Mouse (Mus musculus) adrenal gland, postnatal 10 days (tissue): ENCODE results near the gene Fam107b. TPM values are rescaled to one million over a fixed set of nuclear protein-coding genes. Genes with fewer than 3 reads are reported as not detected.

Experiments
- DNase-seq: peaks from one replicate; pipeline ENCODE4 v3.0.0; 2021; ENCODE audit warnings: mixed read lengths
- total RNA-seq, 2 experiments: library from RNA; stranded (reverse); gene quantifications; 2 replicates each; pipeline ENCODE4 v1.2.3; 2021

Fam107b gene
- total RNA-seq, 2 experiments from 2014 or later: 22.9 to 36.9 TPM

- no peak for DNase-seq
Measured at GRCm38 (mm10) chr2:3740256-3740655, 170.0 kb downstream of the Fam107b start.

GRCm38 (mm10) chr2:3740670-3741069, 170.4 kb downstream of the Fam107b start:
- no peak for DNase-seq

GRCm38 (mm10) chr2:3742519-3742918, 172.2 kb downstream of the Fam107b start:
- no peak for DNase-seq

GRCm38 (mm10) chr2:3745041-3745440, 174.8 kb downstream of the Fam107b start:
- no peak for DNase-seq

GRCm38 (mm10) chr2:3745910-3746606, 175.8 kb downstream of the Fam107b start:
- no peak for DNase-seq

- peak; percentile 60 for DNase-seq
Measured at GRCm38 (mm10) chr2:3748714-3749503, 178.6 kb downstream of the Fam107b start.

GRCm38 (mm10) chr2:3749504-3750024, 179.3 kb downstream of the Fam107b start:
- DNase-seq: no peak

GRCm38 (mm10) chr2:3750126-3750525, 179.8 kb downstream of the Fam107b start:
- DNase-seq: no peak

- peak; percentile 39 for DNase-seq
Measured at GRCm38 (mm10) chr2:3752365-3752764, 182.1 kb downstream of the Fam107b start.

- no peak for DNase-seq
Measured at GRCm38 (mm10) chr2:3752893-3753292, 182.6 kb downstream of the Fam107b start.

GRCm38 (mm10) chr2:3753749-3754148, 183.5 kb downstream of the Fam107b start:
- DNase-seq: no peak

GRCm38 (mm10) chr2:3755936-3756335, 185.6 kb downstream of the Fam107b start:
- DNase-seq: no peak

GRCm38 (mm10) chr2:3758406-3758805, 188.1 kb downstream of the Fam107b start:
- no peak for DNase-seq

- DNase-seq: no peak
Measured at GRCm38 (mm10) chr2:3760234-3760836, 190.0 kb downstream of the Fam107b start.

GRCm38 (mm10) chr2:3764136-3764535, 193.8 kb downstream of the Fam107b start:
- peak; percentile 13 for DNase-seq

- DNase-seq: no peak
Measured at GRCm38 (mm10) chr2:3765957-3766783, 195.9 kb downstream of the Fam107b start.

- DNase-seq: peak; percentile 81
Measured at GRCm38 (mm10) chr2:3769260-3769659, 199.0 kb downstream of the Fam107b start.

GRCm38 (mm10) chr2:3769786-3770318, 199.6 kb downstream of the Fam107b start:
- no peak for DNase-seq

- no peak for DNase-seq
Measured at GRCm38 (mm10) chr2:3770383-3770782, 200.1 kb downstream of the Fam107b start.

- no peak for DNase-seq
Measured at GRCm38 (mm10) chr2:3771483-3771882, 201.2 kb downstream of the Fam107b start.

- DNase-seq: no peak
Measured at GRCm38 (mm10) chr2:3773089-3773488, 202.8 kb downstream of the Fam107b start.

GRCm38 (mm10) chr2:3775569-3775968, 205.3 kb downstream of the Fam107b start:
- DNase-seq: no peak
